Mouse (Mus musculus) induced T-regulatory cell, adult 2 months (primary cell): ENCODE results near the gene B3gnt6.

Experiments used
- DNase-seq: peaks from one replicate; pipeline ENCODE4 v3.0.0-alpha.2; 2012; ENCODE audit warnings: low read depth

The B3gnt6 gene

GRCm38 (mm10) chr7:98149802-98150201 lies 49.5 kb downstream of the B3gnt6 start:
- no peak for DNase-seq

GRCm38 (mm10) chr7:98148721-98149407 lies 50.4 kb downstream of the B3gnt6 start:
- DNase-seq, result no peak

GRCm38 (mm10) chr7:98147766-98148165 lies 51.5 kb downstream of the B3gnt6 start:
- no peak for DNase-seq

GRCm38 (mm10) chr7:98146447-98146845 lies 52.8 kb downstream of the B3gnt6 start:
- DNase-seq, result no peak

GRCm38 (mm10) chr7:98145842-98146446 lies 53.3 kb downstream of the B3gnt6 start:
- DNase-seq, result no peak

- DNase-seq, result no peak
Observed at GRCm38 (mm10) chr7:98145402-98145801, 53.9 kb downstream of the B3gnt6 start, which contains the start of gene Omp. Gene Omp (minus strand): TSS chr7:98145502.

- no peak for DNase-seq
Observed at GRCm38 (mm10) chr7:98142648-98143047, 56.6 kb downstream of the B3gnt6 start.
